Mouse (Mus musculus) adrenal gland, adult 18-20 months (tissue): ENCODE results near the gene Isx. TPM values are rescaled to one million over a fixed set of nuclear protein-coding genes. Genes with fewer than 3 reads are reported as not detected.

ENCODE experiments used
- DNase-seq, 2 experiments: peaks; one replicate each; pipeline ENCODE4 v3.0.0; 2021 to 2022; ENCODE audit warnings: low spot score in 2 of 2
- long read RNA-seq, 2 experiments: library from polyadenylated mRNA; stranded (forward); transcript quantifications; one replicate each; pipeline ENCODE4 v2.0.0; 2021
- total RNA-seq, 2 experiments: library from RNA; stranded (reverse); gene quantifications; 1 replicate in 1 of 2; 2 replicates in 1 of 2; pipeline ENCODE4 v1.2.3; 2021

Isx gene
- not detected for total RNA-seq
- long read RNA-seq, experiment 1 = 0 reads
- long read RNA-seq, experiment 2 = 0 reads

GRCm38 (mm10) chr8:74872940-74873339 lies at the start of gene Isx:
Gene Isx (plus strand): TSS chr8:74873173.
- DNase-seq = no peak

GRCm38 (mm10) chr8:74827689-74828088 lies 45.3 kb upstream of the Isx start:
- DNase-seq = no peak

- DNase-seq = no peak
Observed at GRCm38 (mm10) chr8:74831322-74831721, 41.7 kb upstream of the Isx start.

- no peak for DNase-seq
Observed at GRCm38 (mm10) chr8:74834246-74834645, 38.7 kb upstream of the Isx start.

- DNase-seq = no peak
Observed at GRCm38 (mm10) chr8:74847376-74848048, 25.5 kb upstream of the Isx start.

- no peak for DNase-seq
Observed at GRCm38 (mm10) chr8:74848707-74849106, 24.3 kb upstream of the Isx start.

- DNase-seq = no peak
Observed at GRCm38 (mm10) chr8:74850971-74851370, 22.0 kb upstream of the Isx start.

GRCm38 (mm10) chr8:74851837-74852236 lies 21.1 kb upstream of the Isx start:
- no peak for DNase-seq

- DNase-seq = peak in 1 of 2 experiments; percentile 12
Observed at GRCm38 (mm10) chr8:74853488-74853887, 19.5 kb upstream of the Isx start.

- DNase-seq = no peak
Observed at GRCm38 (mm10) chr8:74854786-74855185, 18.2 kb upstream of the Isx start.

GRCm38 (mm10) chr8:74855341-74855740 lies 17.6 kb upstream of the Isx start:
- no peak for DNase-seq

- DNase-seq = no peak
Observed at GRCm38 (mm10) chr8:74859241-74859640, 13.7 kb upstream of the Isx start.

- no peak for DNase-seq
Observed at GRCm38 (mm10) chr8:74860449-74860848, 12.5 kb upstream of the Isx start.

GRCm38 (mm10) chr8:74862598-74862997 lies 10.4 kb upstream of the Isx start:
- DNase-seq = no peak

- no peak for DNase-seq
Observed at GRCm38 (mm10) chr8:74870346-74870949, 2.5 kb upstream of the Isx start.

- no peak for DNase-seq
Observed at GRCm38 (mm10) chr8:74871686-74872085, 1.3 kb upstream of the Isx start.

- no peak for DNase-seq
Observed at GRCm38 (mm10) chr8:74872151-74872823, 686 bp upstream of the Isx start.

GRCm38 (mm10) chr8:74874565-74874964 lies 1.6 kb downstream of the Isx start:
- no peak for DNase-seq

- DNase-seq = no peak
Observed at GRCm38 (mm10) chr8:74878637-74879036, 5.7 kb downstream of the Isx start.

- no peak for DNase-seq
Observed at GRCm38 (mm10) chr8:74888763-74889162, 15.8 kb downstream of the Isx start.

- DNase-seq = no peak
Observed at GRCm38 (mm10) chr8:74891030-74891429, 18.1 kb downstream of the Isx start.

- DNase-seq = no peak
Observed at GRCm38 (mm10) chr8:74896302-74896701, 23.3 kb downstream of the Isx start.
